Mouse (Mus musculus): ENCODE data around the gene Src. TPM values are rescaled to one million over a fixed set of nuclear protein-coding genes. Genes with fewer than 3 reads are reported as not detected.

Src gene
- polyA plus RNA-seq, 1 experiment from 2014 or later: 6.7 TPM

GRCm38 (mm10) chr2:157506779-157507178, 88.5 kb downstream of the Src start:
- no peak for ATAC-seq (ENCODE audit: insufficient number of reproducible peaks, insufficient read depth, low FRiP score, low read depth)
- 26% methylated on average over 14 of the region's 14 CpGs for WGBS
- Histone ChIP-seq H3K27ac (replicated peaks in 1 of 2; ENCODE audit: control insufficient read depth in 1 of 2, insufficient read depth in 1 of 2, low read depth in 2 of 2, low read length in 2 of 2) (no peak overlapping the region), H3K4me2 (ENCODE audit: low read length) (no peak overlapping the region), H3K4me1 (ENCODE audit: control insufficient read depth in 2 of 2, insufficient read depth in 2 of 2, low read length in 2 of 2) (no peaks in the 10 kb centered on the region), H3K4me3 (ENCODE audit: control insufficient read depth in 1 of 2, insufficient read depth in 1 of 2, low read depth in 1 of 2, low read length in 2 of 2) (no peak overlapping the region), H3K36me3 (ENCODE audit: control insufficient read depth, insufficient read depth, low read length) (no peaks in the 10 kb centered on the region), H3K27me3 (ENCODE audit: control insufficient read depth, insufficient read depth, low read length) (peaks cover 17% of the 10 kb centered on the region), H3K9ac (ENCODE audit: low read length) (no peak overlapping the region), H3K9me3 (ENCODE audit: control insufficient read depth, low read length) (no peaks in the 10 kb centered on the region)

DNA sequence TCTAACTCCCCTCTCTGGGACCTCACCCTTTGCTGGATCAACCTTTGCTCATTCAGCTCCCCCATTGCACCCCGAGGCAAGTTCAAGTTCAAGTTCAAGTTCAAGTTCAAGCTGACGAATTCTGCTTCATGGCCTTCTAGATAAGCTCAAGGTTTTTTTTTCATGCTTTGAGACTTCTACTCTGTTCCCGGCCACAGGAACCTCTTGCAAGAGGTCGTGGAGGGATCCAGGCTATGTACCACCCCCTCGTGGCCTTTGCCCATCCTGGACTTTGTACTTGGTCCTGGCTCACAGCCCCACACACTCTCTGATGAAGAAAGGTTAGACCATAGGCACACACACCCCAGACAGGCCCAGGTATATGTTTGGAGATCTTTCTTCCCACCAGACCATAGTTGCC, 90.9 kb downstream of the Src start:
- no peak overlapping the region for H3K9ac ChIP-seq (ENCODE audit: low read length)
- H3K27me3 ChIP-seq (ENCODE audit: control insufficient read depth, insufficient read depth, low read length): peaks cover 17% of the 10 kb centered on the region
- no peak overlapping the region for H3K4me2 ChIP-seq (ENCODE audit: low read length)
- no peak for ATAC-seq (ENCODE audit: insufficient number of reproducible peaks, insufficient read depth, low FRiP score, low read depth)
- H3K9me3 ChIP-seq (ENCODE audit: control insufficient read depth, low read length): no peaks in the 10 kb centered on the region
- H3K4me3 ChIP-seq (ENCODE audit: control insufficient read depth in 1 of 2, insufficient read depth in 1 of 2, low read depth in 1 of 2, low read length in 2 of 2): no peak overlapping the region
- WGBS: 67% methylated on average over 5 of the region's 5 CpGs
- H3K4me1 ChIP-seq (ENCODE audit: control insufficient read depth in 2 of 2, insufficient read depth in 2 of 2, low read length in 2 of 2): no peaks in the 10 kb centered on the region
- no peaks in the 10 kb centered on the region for H3K36me3 ChIP-seq (ENCODE audit: control insufficient read depth, insufficient read depth, low read length)
- H3K27ac ChIP-seq (replicated peaks in 1 of 2; ENCODE audit: control insufficient read depth in 1 of 2, insufficient read depth in 1 of 2, low read depth in 2 of 2, low read length in 2 of 2): no peak overlapping the region

- Histone ChIP-seq H3K9ac (ENCODE audit: low read length) (no peak overlapping the region), H3K4me2 (ENCODE audit: low read length) (no peak overlapping the region), H3K27ac (replicated peaks in 1 of 2; ENCODE audit: control insufficient read depth in 1 of 2, insufficient read depth in 1 of 2, low read depth in 2 of 2, low read length in 2 of 2) (no peak overlapping the region), H3K4me1 (ENCODE audit: control insufficient read depth in 2 of 2, insufficient read depth in 2 of 2, low read length in 2 of 2) (no peaks in the 10 kb centered on the region), H3K9me3 (ENCODE audit: control insufficient read depth, low read length) (no peaks in the 10 kb centered on the region), H3K4me3 (ENCODE audit: control insufficient read depth in 1 of 2, insufficient read depth in 1 of 2, low read depth in 1 of 2, low read length in 2 of 2) (no peak overlapping the region), H3K27me3 (ENCODE audit: control insufficient read depth, insufficient read depth, low read length) (peaks cover 17% of the 10 kb centered on the region), H3K36me3 (ENCODE audit: control insufficient read depth, insufficient read depth, low read length) (no peaks in the 10 kb centered on the region)
- no peak for ATAC-seq (ENCODE audit: insufficient number of reproducible peaks, insufficient read depth, low FRiP score, low read depth)
- WGBS: 79% methylated on average over 4 of the region's 4 CpGs
These were observed 91.8 kb downstream of the Src start for GRCm38 (mm10) chr2:157510031-157510430.

GRCm38 (mm10) chr2:157512859-157513258, 94.6 kb downstream of the Src start:
- WGBS: 73% methylated on average over 9 of the region's 9 CpGs
- no peak overlapping the region for H3K4me3 ChIP-seq (ENCODE audit: control insufficient read depth in 1 of 2, insufficient read depth in 1 of 2, low read depth in 1 of 2, low read length in 2 of 2)
- no peak overlapping the region for H3K27ac ChIP-seq (replicated peaks in 1 of 2; ENCODE audit: control insufficient read depth in 1 of 2, insufficient read depth in 1 of 2, low read depth in 2 of 2, low read length in 2 of 2)
- H3K4me2 ChIP-seq (ENCODE audit: low read length): no peak overlapping the region
- no peaks in the 10 kb centered on the region for H3K9me3 ChIP-seq (ENCODE audit: control insufficient read depth, low read length)
- no peak overlapping the region for H3K9ac ChIP-seq (ENCODE audit: low read length)
- H3K27me3 ChIP-seq (ENCODE audit: control insufficient read depth, insufficient read depth, low read length): peaks cover 4% of the 10 kb centered on the region; the same call in 1 of the 2 replicates
- no peaks in the 10 kb centered on the region for H3K36me3 ChIP-seq (ENCODE audit: control insufficient read depth, insufficient read depth, low read length)
- H3K4me1 ChIP-seq (ENCODE audit: control insufficient read depth in 2 of 2, insufficient read depth in 2 of 2, low read length in 2 of 2): no peaks in the 10 kb centered on the region
- ATAC-seq (ENCODE audit: insufficient number of reproducible peaks, insufficient read depth, low FRiP score, low read depth): no peak

DNA sequence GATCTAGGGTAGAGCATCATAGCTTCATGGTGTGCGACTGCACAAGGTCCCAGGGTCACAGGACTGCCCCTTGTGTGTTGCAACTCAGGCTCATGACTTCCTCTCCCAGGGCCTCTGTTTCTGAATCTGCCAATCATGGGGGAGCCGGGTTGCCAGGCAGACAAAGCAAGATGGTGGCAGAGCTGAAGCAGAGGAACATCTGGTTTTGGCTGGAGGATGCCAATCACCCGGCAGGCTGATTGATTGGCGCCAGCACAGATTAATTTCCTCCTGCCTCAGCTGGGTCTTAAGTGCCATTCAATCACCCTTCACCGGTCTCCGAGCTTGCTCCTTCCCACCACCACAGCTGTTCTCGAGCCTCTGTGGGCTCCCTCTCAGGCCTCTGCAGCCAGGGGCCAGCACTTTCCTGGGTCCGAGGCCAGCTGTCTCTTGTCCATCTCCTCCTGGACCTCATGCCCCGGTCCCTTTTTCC, 95.5 kb downstream of the Src start:
- Histone ChIP-seq H3K27ac (replicated peaks in 1 of 2; ENCODE audit: control insufficient read depth in 1 of 2, insufficient read depth in 1 of 2, low read depth in 2 of 2, low read length in 2 of 2) (no peak overlapping the region), H3K9ac (ENCODE audit: low read length) (no peak overlapping the region), H3K4me2 (ENCODE audit: low read length) (no peak overlapping the region), H3K36me3 (ENCODE audit: control insufficient read depth, insufficient read depth, low read length) (no peaks in the 10 kb centered on the region), H3K27me3 (ENCODE audit: control insufficient read depth, insufficient read depth, low read length) (no peaks in the 10 kb centered on the region), H3K4me1 (ENCODE audit: control insufficient read depth in 2 of 2, insufficient read depth in 2 of 2, low read length in 2 of 2) (no peaks in the 10 kb centered on the region), H3K9me3 (ENCODE audit: control insufficient read depth, low read length) (no peaks in the 10 kb centered on the region), H3K4me3 (ENCODE audit: control insufficient read depth in 1 of 2, insufficient read depth in 1 of 2, low read depth in 1 of 2, low read length in 2 of 2) (no peak overlapping the region)
- ATAC-seq (ENCODE audit: insufficient number of reproducible peaks, insufficient read depth, low FRiP score, low read depth): no peak
- 33% methylated on average over 9 of the region's 9 CpGs for WGBS

- no peaks in the 10 kb centered on the region for H3K4me1 ChIP-seq (ENCODE audit: control insufficient read depth in 2 of 2, insufficient read depth in 2 of 2, low read length in 2 of 2)
- ATAC-seq (ENCODE audit: insufficient number of reproducible peaks, insufficient read depth, low FRiP score, low read depth): no peak
- H3K4me2 ChIP-seq (ENCODE audit: low read length): no peak overlapping the region
- no peaks in the 10 kb centered on the region for H3K27me3 ChIP-seq (ENCODE audit: control insufficient read depth, insufficient read depth, low read length)
- WGBS: 18% methylated on average over 4 of the region's 4 CpGs
- no peak overlapping the region for H3K27ac ChIP-seq (replicated peaks in 1 of 2; ENCODE audit: control insufficient read depth in 1 of 2, insufficient read depth in 1 of 2, low read depth in 2 of 2, low read length in 2 of 2)
- no peaks in the 10 kb centered on the region for H3K36me3 ChIP-seq (ENCODE audit: control insufficient read depth, insufficient read depth, low read length)
- no peak overlapping the region for H3K4me3 ChIP-seq (ENCODE audit: control insufficient read depth in 1 of 2, insufficient read depth in 1 of 2, low read depth in 1 of 2, low read length in 2 of 2)
- H3K9ac ChIP-seq (ENCODE audit: low read length): no peak overlapping the region
- H3K9me3 ChIP-seq (ENCODE audit: control insufficient read depth, low read length): no peaks in the 10 kb centered on the region
These were observed 96.1 kb downstream of the Src start for GRCm38 (mm10) chr2:157514353-157514752.

- no peak overlapping the region for H3K27ac ChIP-seq (replicated peaks in 1 of 2; ENCODE audit: control insufficient read depth in 1 of 2, insufficient read depth in 1 of 2, low read depth in 2 of 2, low read length in 2 of 2)
- H3K9me3 ChIP-seq (ENCODE audit: control insufficient read depth, low read length): no peaks in the 10 kb centered on the region
- no peak for ATAC-seq (ENCODE audit: insufficient number of reproducible peaks, insufficient read depth, low FRiP score, low read depth)
- H3K27me3 ChIP-seq (ENCODE audit: control insufficient read depth, insufficient read depth, low read length): no peaks in the 10 kb centered on the region
- no peak overlapping the region for H3K9ac ChIP-seq (ENCODE audit: low read length)
- H3K36me3 ChIP-seq (ENCODE audit: control insufficient read depth, insufficient read depth, low read length): no peaks in the 10 kb centered on the region
- H3K4me2 ChIP-seq (ENCODE audit: low read length): no peak overlapping the region
- H3K4me1 ChIP-seq (ENCODE audit: control insufficient read depth in 2 of 2, insufficient read depth in 2 of 2, low read length in 2 of 2): no peaks in the 10 kb centered on the region
- H3K4me3 ChIP-seq (ENCODE audit: control insufficient read depth in 1 of 2, insufficient read depth in 1 of 2, low read depth in 1 of 2, low read length in 2 of 2): no peak overlapping the region
- 47% methylated on average over 6 of the region's 6 CpGs for WGBS
These were observed 99.3 kb downstream of the Src start for GRCm38 (mm10) chr2:157517526-157517925.

DNA sequence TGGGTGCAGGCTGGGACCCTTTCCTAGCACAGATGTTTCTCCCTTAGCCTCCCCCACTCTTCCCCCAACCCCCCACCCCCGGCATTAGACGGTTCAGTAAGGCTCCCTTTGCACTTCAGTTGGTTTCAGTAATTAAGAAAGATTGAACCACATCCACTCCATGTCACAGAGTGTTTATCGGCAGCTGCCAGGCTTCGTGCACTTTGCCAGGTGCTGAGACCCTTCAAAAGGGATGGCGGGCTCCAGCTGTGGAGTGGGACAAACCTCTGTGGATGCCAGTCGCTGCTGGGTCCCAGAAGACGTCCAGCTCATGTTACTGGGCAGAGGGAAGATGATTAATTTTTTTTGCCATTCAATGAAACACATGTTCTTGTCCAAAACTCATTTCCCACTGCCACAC, 100.2 kb downstream of the Src start:
- H3K27ac ChIP-seq (replicated peaks in 1 of 2; ENCODE audit: control insufficient read depth in 1 of 2, insufficient read depth in 1 of 2, low read depth in 2 of 2, low read length in 2 of 2): no peak overlapping the region
- H3K4me2 ChIP-seq (ENCODE audit: low read length): no peak overlapping the region
- no peaks in the 10 kb centered on the region for H3K36me3 ChIP-seq (ENCODE audit: control insufficient read depth, insufficient read depth, low read length)
- H3K27me3 ChIP-seq (ENCODE audit: control insufficient read depth, insufficient read depth, low read length): no peaks in the 10 kb centered on the region
- H3K9me3 ChIP-seq (ENCODE audit: control insufficient read depth, low read length): no peaks in the 10 kb centered on the region
- no peak overlapping the region for H3K9ac ChIP-seq (ENCODE audit: low read length)
- no peak for ATAC-seq (ENCODE audit: insufficient number of reproducible peaks, insufficient read depth, low FRiP score, low read depth)
- H3K4me3 ChIP-seq (ENCODE audit: control insufficient read depth in 1 of 2, insufficient read depth in 1 of 2, low read depth in 1 of 2, low read length in 2 of 2): no peak overlapping the region
- no peaks in the 10 kb centered on the region for H3K4me1 ChIP-seq (ENCODE audit: control insufficient read depth in 2 of 2, insufficient read depth in 2 of 2, low read length in 2 of 2)
- WGBS: 65% methylated on average over 7 of the region's 7 CpGs

Measured in heart, embryonic 14.5 days (tissue).